Mouse (Mus musculus) olfactory bulb, adult 2 months (tissue): ENCODE data around the gene Fcamr.

ENCODE experiments used
- CTCF ChIP-seq: fragments of 200-500 bp; IDR thresholded peaks from 2 replicates; pipeline ENCODE4 v1.5.1; 2012; ENCODE audit warnings: low read depth, mild to moderate bottlenecking, low read length, moderate library complexity; ENCODE audit not compliant: insufficient read depth
- POLR2A ChIP-seq: fragments of 200-500 bp; IDR thresholded peaks from 2 replicates; pipeline ENCODE4 v1.6.1; 2012; ENCODE audit warnings: mild to moderate bottlenecking, low read depth, low read length, moderate library complexity; ENCODE audit not compliant: insufficient read depth

GRCm38 (mm10) chr1:130840599-130841379 lies 40.1 kb downstream of the Fcamr start:
- no peak for TF ChIP-seq CTCF
- no peak for TF ChIP-seq POLR2A
